In the genomic region with DNA sequence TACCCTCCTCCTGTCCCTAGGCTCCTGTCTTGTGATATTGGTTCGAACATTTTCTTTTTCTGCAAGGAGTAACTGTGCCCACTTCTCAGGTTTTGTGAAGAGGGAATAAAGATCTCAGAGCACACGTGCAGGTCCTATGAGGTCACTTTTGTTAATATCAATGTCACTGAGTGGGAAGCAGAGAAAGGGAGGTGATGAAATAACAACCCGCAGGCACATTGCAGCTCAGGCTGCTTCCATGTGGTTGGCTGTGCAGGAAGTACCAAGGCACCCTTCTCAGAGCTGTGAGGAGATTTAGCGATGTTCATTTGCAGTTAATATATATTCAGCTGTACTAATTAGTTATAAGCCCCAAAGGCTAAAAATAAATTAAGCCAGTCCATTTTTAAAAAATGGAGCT, we compare ENCODE assay signal across 26 mouse cellular contexts.
"Had no signal": no experiment of that assay in that cellular context is flagged by ENCODE, and none has a peak within 500 bp of the region (broad histone marks: within the 10 kb centered on the region; RNA-seq: fewer than 3 reads in every experiment).

No protein-coding gene starts in this region.

- H3K4me2 ChIP-seq: heart, embryonic 11.5 days; heart, embryonic 13.5 days; heart, embryonic 15.5 days; intestine, embryonic 15.5 days; limb, embryonic 12.5 days; liver, embryonic 11.5 days; liver, embryonic 13.5 days; liver, embryonic 15.5 days had no signal

- H3K4me1 ChIP-seq: intestine, embryonic 15.5 days; limb, embryonic 10.5 days; liver, embryonic 13.5 days; liver, embryonic 15.5 days had no signal

- H3K4me3 ChIP-seq: heart, adult 2 months; heart, embryonic 13.5 days; heart, embryonic 15.5 days; intestine, embryonic 15.5 days; layer of hippocampus, adult 2 months; left cerebral cortex, adult 2 months; limb, embryonic 10.5 days; limb, embryonic 12.5 days; liver, embryonic 13.5 days; liver, embryonic 15.5 days had no signal

- H3K9ac ChIP-seq: heart, embryonic 13.5 days; heart, embryonic 15.5 days; intestine, embryonic 15.5 days; limb, embryonic 12.5 days; liver, embryonic 13.5 days; liver, embryonic 15.5 days; liver, postnatal 0 days had no signal

- H3K9me3 ChIP-seq: heart, embryonic 13.5 days; heart, embryonic 15.5 days; intestine, embryonic 15.5 days; limb, embryonic 10.5 days; limb, embryonic 12.5 days; liver, embryonic 13.5 days; liver, embryonic 15.5 days had no signal

- H3K27me3 ChIP-seq: heart, embryonic 13.5 days; heart, embryonic 15.5 days; intestine, embryonic 15.5 days; limb, embryonic 12.5 days; liver, embryonic 13.5 days; liver, embryonic 15.5 days had no signal

- H3K36me3 ChIP-seq: heart, embryonic 13.5 days; heart, embryonic 15.5 days; intestine, embryonic 15.5 days; limb, embryonic 10.5 days; limb, embryonic 12.5 days; liver, embryonic 13.5 days; liver, embryonic 15.5 days had no signal

- H3K27ac ChIP-seq: heart, adult 2 months; heart, embryonic 13.5 days; heart, embryonic 15.5 days; intestine, embryonic 15.5 days; layer of hippocampus, adult 2 months; left cerebral cortex, adult 2 months; limb, embryonic 10.5 days; limb, embryonic 12.5 days; liver, embryonic 13.5 days; liver, embryonic 15.5 days had no signal

- DNase-seq: gastrocnemius, postnatal 10 days; gastrocnemius, postnatal 25 days; heart, adult 11 months; heart, adult 2 months; heart, postnatal 14 days; heart, postnatal 36 days; kidney, adult 18-20 months; kidney, adult 8-10 months; kidney, postnatal 10 days; kidney, postnatal 25 days; kidney, postnatal 4 days; liver; liver, embryonic 13.5 days; liver, postnatal 0 days had no signal

- ATAC-seq: inflammation-experienced regulatory T-cells, adult 6 months; intestine, embryonic 15.5 days; intestine, postnatal 0 days; liver, postnatal 0 days had no signal
